In genomic region chr10:29338355-29339056, GRCm38 (mm10) we compare ENCODE assay signal across 8 mouse cellular contexts. TPM values are rescaled to one million over a fixed set of nuclear protein-coding genes. Genes with fewer than 3 reads are reported as not detected.
DNase-seq lines count a peak whose midpoint lies in the region; ATAC-seq and TF ChIP-seq lines count a peak whose summit lies in the region.

No protein-coding gene starts in this region.

- H3K27ac ChIP-seq in hindbrain, embryonic 11.5 days (ENCODE audit: low read depth, low read length), result no peak overlapping the region
- H3K27ac ChIP-seq in hindbrain, embryonic 13.5 days, result no peak overlapping the region
- H3K27ac ChIP-seq in heart, embryonic 10.5 days, result no peak overlapping the region
- no peak overlapping the region for H3K27ac ChIP-seq in spleen, adult 2 months (ENCODE audit: insufficient read depth, low read length)

- no peaks in the 10 kb centered on the region for H3K9me3 ChIP-seq in hindbrain, embryonic 11.5 days (ENCODE audit: control insufficient read depth, low read length)
- no peaks in the 10 kb centered on the region for H3K9me3 ChIP-seq in hindbrain, embryonic 13.5 days
- H3K9me3 ChIP-seq in heart, embryonic 10.5 days, result no peaks in the 10 kb centered on the region

- H3K4me1 ChIP-seq in hindbrain, embryonic 11.5 days (replicated peaks; ENCODE audit: control insufficient read depth, insufficient read depth, low read length), result no peaks in the 10 kb centered on the region
- no peaks in the 10 kb centered on the region for H3K4me1 ChIP-seq in hindbrain, embryonic 13.5 days (replicated peaks)
- H3K4me1 ChIP-seq in heart, embryonic 10.5 days, result no peaks in the 10 kb centered on the region
- no peaks in the 10 kb centered on the region for H3K4me1 ChIP-seq in spleen, adult 2 months (ENCODE audit: control insufficient read depth, insufficient read depth, insufficient read length)

- no peak overlapping the region for H3K4me2 ChIP-seq in hindbrain, embryonic 11.5 days (replicated peaks; ENCODE audit: low read depth, low read length)
- H3K4me2 ChIP-seq in hindbrain, embryonic 13.5 days, result no peak overlapping the region

- ATAC-seq in hindbrain, embryonic 11.5 days (ENCODE audit: low FRiP score), result peak; percentile 64; the same call in 1 of the 2 replicates
- ATAC-seq in hindbrain, embryonic 13.5 days (ENCODE audit: low FRiP score), result no peak
- ATAC-seq in common myeloid progenitor, adult 5-6 weeks (replicated peaks; ENCODE audit: low read depth, poor library complexity, severe bottlenecking), result peak; percentile 97
- ATAC-seq in megakaryocyte-erythroid progenitor cell, adult 5-6 weeks (replicated peaks; ENCODE audit: low FRiP score, low TSS enrichment, poor library complexity, severe bottlenecking), result peak; percentile 90

- H3K36me3 ChIP-seq in hindbrain, embryonic 11.5 days (ENCODE audit: control insufficient read depth, insufficient read depth, low read length), result no peaks in the 10 kb centered on the region
- peaks cover 5% of the 10 kb centered on the region; the same call in 1 of the 2 replicates for H3K36me3 ChIP-seq in hindbrain, embryonic 13.5 days
- H3K36me3 ChIP-seq in heart, embryonic 10.5 days, result 0 out of 2 replicates have a peak, but pooled peaks cover 4% of the 10 kb centered on the region
- H3K36me3 ChIP-seq in spleen, adult 2 months (ENCODE audit: control insufficient read depth, insufficient read depth, low read length), result no peaks in the 10 kb centered on the region

- 57% methylated on average over 4 of the region's 4 CpGs for WGBS in hindbrain, embryonic 11.5 days
- WGBS in hindbrain, embryonic 13.5 days, result 46% methylated on average over 4 of the region's 4 CpGs
- 51% methylated on average over 4 of the region's 4 CpGs for WGBS in heart, embryonic 10.5 days
- 49% methylated on average over 4 of the region's 4 CpGs for WGBS in spleen, adult 2 months

- no peak for TF ChIP-seq POLR2A in spleen, adult 2 months (IDR thresholded peaks at IDR 0.05; ENCODE audit: low read depth, low read length)

- DNase-seq in hindbrain, embryonic 11.5 days (ENCODE audit: low spot score), result peak; percentile 86
- DNase-seq in adipocyte (ENCODE audit: low spot score), result peak; percentile 89
- DNase-seq in heart, embryonic 10.5 days (ENCODE audit: low spot score), result peak; percentile 77
- peak; percentile 79 for DNase-seq in layer of hippocampus, adult 9-10 months (ENCODE audit: low spot score)
- DNase-seq in spleen, adult 2 months (ENCODE audit: low read depth in 1 of 2, low spot score in 2 of 2), result peak; percentile 58 to 68

- TF ChIP-seq CTCF in spleen, adult 2 months (IDR thresholded peaks at IDR 0.05; ENCODE audit: extremely low read depth, insufficient read depth, insufficient read length, insufficient replicate concordance), result peak; percentile 35; the same call in 1 of the 2 replicates

- H3K4me3 ChIP-seq in hindbrain, embryonic 11.5 days (ENCODE audit: low read depth, low read length), result no peak overlapping the region
- H3K4me3 ChIP-seq in hindbrain, embryonic 13.5 days, result no peak overlapping the region
- H3K4me3 ChIP-seq in heart, embryonic 10.5 days, result no peak overlapping the region
- no peak overlapping the region for H3K4me3 ChIP-seq in spleen, adult 2 months (ENCODE audit: extremely low read depth, insufficient read depth, insufficient read length)

- H3K9ac ChIP-seq in hindbrain, embryonic 11.5 days (ENCODE audit: low read depth, low read length), result no peak overlapping the region
- no peak overlapping the region for H3K9ac ChIP-seq in hindbrain, embryonic 13.5 days

- H3K27me3 ChIP-seq in hindbrain, embryonic 11.5 days (ENCODE audit: control insufficient read depth, insufficient read depth, low read length), result no peaks in the 10 kb centered on the region
- no peaks in the 10 kb centered on the region for H3K27me3 ChIP-seq in hindbrain, embryonic 13.5 days
- no peaks in the 10 kb centered on the region for H3K27me3 ChIP-seq in heart, embryonic 10.5 days (ENCODE audit: insufficient read depth, poor library complexity, severe bottlenecking)
- H3K27me3 ChIP-seq in spleen, adult 2 months (ENCODE audit: control insufficient read depth, insufficient read depth, low read length), result no peaks in the 10 kb centered on the region

RNA-seq across cellular contexts. Expression of gene Rnf146, which starts 23.7 kb away (rescaled TPM):
- 57.8 and 66.3 TPM in 2 replicates for polyA plus RNA-seq in hindbrain, embryonic 11.5 days (2014; fragmentation: Nextera tagmentation; extraction: Ambion mirVana)
- polyA plus RNA-seq in hindbrain, embryonic 13.5 days (2015; fragmentation: Nextera tagmentation; extraction: Ambion mirVana), result 87.7 and 95.1 TPM in 2 replicates
- 45.1 and 65.0 TPM in 2 replicates for total RNA-seq in common myeloid progenitor, adult 5-6 weeks (2017)
- 31.6 and 36.6 TPM in 2 replicates for polyA plus RNA-seq in heart, embryonic 10.5 days (2016; fragmentation: Nextera tagmentation; extraction: Ambion mirVana)
- total RNA-seq in megakaryocyte-erythroid progenitor cell, adult 5-6 weeks (2014; fragmentation: Nextera tagmentation), result 25.3 and 36.4 TPM in 2 replicates
- 51.3 and 61.2 TPM in 2 replicates for total RNA-seq in megakaryocyte-erythroid progenitor cell, adult 5-6 weeks (2017)
- 12.2 and 15.3 TPM in 2 replicates for polyA plus RNA-seq in spleen, adult 2 months (2012; rRNA removed)

RNA-seq across cellular contexts. Expression of gene Echdc1, which starts 25.5 kb away (rescaled TPM):
- 27.2 and 28.2 TPM in 2 replicates for polyA plus RNA-seq in hindbrain, embryonic 11.5 days (2014; fragmentation: Nextera tagmentation; extraction: Ambion mirVana)
- 21.1 and 25.5 TPM in 2 replicates for polyA plus RNA-seq in hindbrain, embryonic 13.5 days (2015; fragmentation: Nextera tagmentation; extraction: Ambion mirVana)
- 38.2 and 51.8 TPM in 2 replicates for total RNA-seq in common myeloid progenitor, adult 5-6 weeks (2017)
- 23.5 and 30.1 TPM in 2 replicates for polyA plus RNA-seq in heart, embryonic 10.5 days (2016; fragmentation: Nextera tagmentation; extraction: Ambion mirVana)
- total RNA-seq in megakaryocyte-erythroid progenitor cell, adult 5-6 weeks (2014; fragmentation: Nextera tagmentation), result 14.0 and 24.1 TPM in 2 replicates
- 54.4 and 65.5 TPM in 2 replicates for total RNA-seq in megakaryocyte-erythroid progenitor cell, adult 5-6 weeks (2017)
- 0.69 and 0.90 TPM in 2 replicates for polyA plus RNA-seq in spleen, adult 2 months (2012; rRNA removed)

Comparison
In these comparisons a context has a peak if more than half of its experiments do, and no peak if none do; other contexts are left out.
1. RNA of gene Echdc1, which starts 25.5 kb away (polyA plus RNA-seq): 27.2 to 28.2 TPM in hindbrain, embryonic 11.5 days, 21.1 to 25.5 TPM in hindbrain, embryonic 13.5 days and 23.5 to 30.1 TPM in heart, embryonic 10.5 days; 0.69 to 0.90 TPM in spleen, adult 2 months; every median in the first group is over 10 times any median in the second.
2. Peak in every context shown above with its lines, with median percentiles within 50 percentile points of each other: DNase-seq.